Mouse (Mus musculus) left cerebral cortex, postnatal 4 days (tissue): ENCODE data around the gene Exoc4. TPM values are rescaled to one million over a fixed set of nuclear protein-coding genes. Genes with fewer than 3 reads are reported as not detected.

Experiments
- DNase-seq: peaks from one replicate; pipeline ENCODE4 v3.0.0-alpha.2; 2022
- intact Hi-C: fragments of 180-260 bp; cut with DNase I; formaldehyde crosslinking; loops from one replicate; pipeline ENCODE4 v1.15.1; 2025
- total RNA-seq, 2 experiments: library from RNA; stranded (reverse); gene quantifications; 2 replicates each; pipeline ENCODE4 v1.2.3; 2021

Exoc4 gene
- total RNA-seq, 2 experiments from 2014 or later = 86.7 to 94.1 TPM

DNA sequence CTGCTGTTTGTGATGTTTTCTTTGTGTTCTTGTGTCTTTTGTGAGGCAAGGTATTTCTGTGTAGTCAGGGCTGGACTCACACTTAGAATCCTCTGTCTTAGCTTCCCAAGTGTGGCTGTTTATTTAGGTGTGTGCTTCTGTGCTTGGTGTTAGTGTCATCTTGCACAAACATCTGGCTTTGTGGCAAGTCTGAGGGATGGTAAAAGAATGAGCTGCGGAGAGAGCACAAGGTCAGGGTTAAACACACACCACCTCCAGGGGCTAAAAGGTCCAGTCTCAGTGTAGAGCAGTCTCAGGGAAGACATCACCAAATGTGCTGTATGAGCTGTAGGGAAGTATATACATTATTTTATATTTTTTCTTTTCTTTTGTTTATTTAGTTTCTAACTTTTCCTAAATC is 57.1 kb downstream of the Exoc4 start:
- intact Hi-C loops = no loop called here
- DNase-seq = no peak

DNA sequence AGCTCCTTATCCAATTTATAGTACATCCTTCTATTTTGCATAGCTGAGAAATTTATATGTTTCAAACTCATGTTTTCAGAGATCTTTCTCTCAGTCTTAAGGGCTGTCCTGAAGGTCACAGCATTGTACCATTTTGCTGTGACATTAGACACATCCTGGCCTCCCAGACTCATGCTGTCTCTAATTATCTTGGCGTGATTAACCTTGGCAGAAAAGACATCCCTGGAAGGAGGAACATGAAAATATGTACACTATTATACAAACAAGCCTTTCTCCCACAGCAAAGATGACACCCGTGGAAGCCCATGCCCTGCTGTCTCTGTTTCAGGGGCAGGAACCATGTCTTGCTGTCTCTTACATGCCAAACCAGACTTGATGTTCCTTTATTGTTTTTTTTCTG is 59.8 kb downstream of the Exoc4 start:
- intact Hi-C loops = no loop called here
- DNase-seq = no peak

DNA sequence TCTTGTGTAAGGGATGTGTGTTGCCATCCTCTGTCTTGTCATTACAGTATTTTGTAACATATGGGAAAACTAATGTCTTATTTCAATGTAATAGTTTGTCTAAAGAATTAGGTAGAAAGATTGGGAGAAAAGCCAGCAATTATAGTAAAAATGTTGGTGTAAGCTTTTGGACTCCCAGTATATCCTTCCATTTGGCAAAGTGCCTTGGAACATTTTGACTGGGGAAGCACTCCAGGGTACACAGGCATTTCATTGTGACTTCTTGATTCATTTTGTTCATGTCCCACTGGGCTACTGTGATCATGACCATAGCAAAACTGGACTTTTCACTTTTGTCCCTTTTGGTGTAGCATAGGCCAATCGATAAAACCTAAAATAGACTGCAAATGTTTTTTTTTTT is 61.6 kb downstream of the Exoc4 start:
- no peak for DNase-seq
- intact Hi-C loops = no loop called here

DNA sequence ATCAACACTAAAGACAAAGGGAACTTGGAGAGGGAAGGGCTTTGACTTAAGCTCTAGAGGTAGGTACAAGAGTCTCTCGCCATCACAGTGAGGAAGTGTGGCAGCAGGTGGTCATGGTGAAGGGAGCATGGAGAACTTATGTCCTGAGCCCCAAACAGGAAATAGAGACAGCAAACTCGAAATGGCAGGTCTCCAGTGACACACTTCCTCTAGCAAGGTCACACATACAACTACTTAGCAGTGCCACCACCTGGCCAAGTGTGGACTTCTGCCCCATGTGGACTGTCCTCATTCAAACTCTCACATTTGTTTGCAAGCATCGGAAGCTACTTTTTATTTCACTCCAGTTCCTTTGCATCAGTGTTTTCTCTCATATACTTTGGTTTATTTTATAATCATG is 74.0 kb downstream of the Exoc4 start:
- DNase-seq = no peak
- intact Hi-C loops = no loop called here

DNA sequence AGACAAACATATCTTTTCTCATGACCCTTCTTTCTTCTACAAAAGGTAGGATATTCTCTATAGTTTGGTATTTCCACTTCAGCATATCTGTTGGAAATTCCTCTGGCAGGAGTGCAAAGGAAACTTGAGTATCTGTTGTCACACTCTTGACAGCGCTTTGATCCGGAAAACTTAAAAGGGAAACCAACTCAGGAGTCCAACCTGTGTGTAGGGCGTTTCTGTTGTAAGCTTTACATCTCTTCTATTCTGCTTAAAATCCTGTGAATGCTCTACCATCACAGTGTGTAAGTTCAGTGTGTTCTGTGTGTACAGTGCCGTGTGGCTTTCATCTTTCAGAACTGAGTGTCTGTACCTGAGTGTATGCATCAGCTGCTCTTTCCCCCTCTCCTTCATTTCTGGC is 74.5 kb downstream of the Exoc4 start:
- DNase-seq = no peak
- intact Hi-C loops = no loop called here

DNA sequence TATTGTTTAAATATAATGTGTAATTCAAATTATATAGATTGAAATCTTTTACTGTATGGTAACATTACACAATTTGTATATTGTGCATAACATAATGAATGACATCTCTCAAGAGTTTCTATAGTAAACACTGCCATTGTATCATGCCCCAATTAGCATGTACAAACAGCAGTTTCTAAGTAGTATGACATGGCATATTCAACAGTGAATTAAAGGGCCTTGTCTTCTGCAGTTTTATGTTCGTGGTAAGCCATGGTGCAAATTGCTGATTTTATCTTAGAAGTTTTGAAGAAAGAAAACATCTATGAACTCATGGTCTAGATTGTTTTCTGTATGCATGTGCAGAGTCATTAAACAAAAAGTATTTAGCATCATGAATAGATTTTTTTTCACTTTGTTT is 79.4 kb downstream of the Exoc4 start:
- intact Hi-C loops = no loop called here
- DNase-seq = no peak

DNA sequence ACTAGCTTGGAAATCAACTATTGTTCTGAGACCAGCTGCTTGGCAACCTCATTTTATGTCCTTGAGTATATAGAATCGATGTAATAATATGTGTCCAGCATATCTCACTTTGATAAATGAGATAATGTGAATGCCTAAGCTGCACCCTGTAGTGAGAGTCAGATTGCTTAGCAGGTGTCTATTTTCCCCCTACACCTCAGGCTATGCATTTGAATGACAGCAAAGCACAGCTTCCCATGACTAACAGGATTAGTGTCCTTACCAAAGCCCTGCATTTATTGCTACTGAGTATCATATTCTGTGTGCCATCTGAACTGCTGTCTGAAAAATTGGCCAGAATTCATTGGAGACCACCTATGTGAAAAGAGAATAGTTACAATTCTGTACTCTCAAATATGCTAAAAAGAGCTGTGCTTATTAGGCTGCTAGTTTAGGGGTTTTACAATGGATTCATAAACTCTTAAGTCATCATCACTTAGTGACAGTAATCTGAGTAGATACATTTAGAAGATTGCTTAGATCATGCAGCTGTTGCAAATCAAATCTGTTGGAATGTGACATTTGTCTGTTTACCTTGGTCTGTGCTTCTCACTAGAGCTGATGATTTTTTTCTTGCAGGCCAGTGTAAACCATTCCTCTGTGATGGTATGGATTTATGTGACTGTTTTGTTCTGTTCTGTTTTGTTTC is 98.3 kb downstream of the Exoc4 start:
- intact Hi-C loops = no loop called here
- no peak for DNase-seq

DNA sequence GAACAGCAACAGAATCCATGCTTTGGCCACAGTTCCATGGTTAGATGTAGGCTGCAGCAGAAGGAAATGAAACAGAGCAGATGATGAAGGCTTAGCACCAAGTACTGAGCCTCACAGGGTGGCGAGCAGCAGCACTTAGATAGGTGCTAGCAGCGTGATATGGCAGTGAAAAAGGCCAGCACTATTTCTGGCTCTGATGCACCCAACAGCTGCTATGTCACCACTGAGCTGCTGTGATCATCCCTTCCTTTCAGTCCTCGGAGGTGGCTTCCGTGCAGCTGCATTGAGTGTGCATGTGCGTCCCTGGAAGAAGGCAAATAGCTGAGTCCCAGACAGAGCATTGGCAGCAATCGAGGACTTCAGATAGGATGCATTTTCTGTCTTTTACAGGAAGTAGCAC is 112.7 kb downstream of the Exoc4 start:
- intact Hi-C loops = no loop called here
- DNase-seq = no peak

DNA sequence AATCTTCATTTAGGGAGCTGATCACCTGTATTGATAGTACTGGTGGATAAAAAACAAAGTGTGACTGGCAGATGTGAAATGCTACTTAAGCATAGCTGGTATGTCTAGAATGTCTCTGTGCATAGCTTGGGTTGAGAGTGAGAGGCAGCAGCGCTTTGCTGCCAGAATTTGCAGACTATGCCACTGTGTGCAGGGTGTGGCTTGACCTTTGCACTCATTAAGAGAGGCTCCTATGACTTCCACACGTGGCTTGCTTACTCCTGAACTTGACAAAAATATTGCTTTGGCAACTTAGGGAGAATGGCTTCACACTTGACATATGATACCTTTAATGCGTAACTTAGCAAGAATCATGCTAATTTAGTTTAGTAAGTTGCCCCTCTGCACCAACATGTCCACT is 131.6 kb downstream of the Exoc4 start:
- DNase-seq = no peak
- intact Hi-C loops = no loop called here

DNA sequence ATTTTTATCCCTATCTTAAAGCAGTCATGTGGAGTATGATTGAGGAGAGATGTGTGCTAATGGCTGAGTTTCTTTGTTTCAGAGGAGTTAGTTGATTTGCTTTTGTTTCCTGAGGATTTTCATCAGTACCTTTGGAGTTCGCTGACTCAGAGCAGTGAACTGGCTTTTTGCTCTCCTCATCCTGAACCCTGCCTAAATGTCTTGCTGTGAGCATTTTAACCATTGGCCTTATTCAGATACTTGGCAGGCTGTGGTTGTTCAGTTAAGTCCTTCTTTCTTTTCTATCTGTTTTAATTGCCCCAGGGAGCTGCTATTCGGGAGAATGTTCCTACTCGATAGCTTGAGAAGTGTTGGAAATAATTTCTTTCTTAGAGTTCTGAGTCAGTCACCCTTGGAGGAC is 133.3 kb downstream of the Exoc4 start:
- DNase-seq = no peak
- intact Hi-C loops = no loop called here

DNA sequence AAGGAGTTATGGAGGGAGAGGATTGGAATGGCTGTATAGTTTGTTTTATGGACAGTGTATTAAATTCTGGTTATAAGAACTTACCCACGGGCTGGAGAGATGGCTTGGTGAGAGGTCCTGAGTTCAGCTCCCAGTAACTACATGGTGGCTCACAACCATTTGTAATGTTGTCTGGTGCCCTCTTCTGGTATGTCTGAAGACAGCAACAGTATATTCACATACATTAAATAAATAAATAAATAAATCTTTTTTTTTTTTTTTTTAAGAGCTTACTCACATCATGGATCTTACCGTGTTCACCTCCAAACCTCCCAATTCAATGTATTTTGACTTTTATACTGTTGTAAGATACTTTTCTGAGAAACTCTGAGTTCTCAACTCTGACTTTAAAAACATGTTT is 143.1 kb downstream of the Exoc4 start:
- no peak for DNase-seq
- intact Hi-C loops = no loop called here

DNA sequence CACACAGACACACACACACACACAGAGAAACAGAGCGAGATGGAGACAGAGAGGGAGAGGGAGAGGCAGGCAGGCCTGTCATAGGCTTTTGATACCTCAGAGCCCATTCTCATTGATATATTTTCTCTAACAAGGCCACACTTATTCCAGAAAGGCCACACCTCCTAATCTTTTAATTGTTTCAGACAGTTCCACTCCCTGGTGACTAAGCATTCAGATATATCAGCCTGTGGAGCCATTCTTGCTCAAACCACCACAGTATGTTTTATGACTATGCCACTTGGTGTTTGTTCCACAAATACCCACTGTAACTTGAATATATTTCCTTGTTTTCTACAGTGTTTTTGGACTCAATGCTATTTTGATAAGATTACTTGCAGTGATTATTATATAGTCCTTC is 150.6 kb downstream of the Exoc4 start:
- intact Hi-C loops = no loop called here
- no peak for DNase-seq

DNA sequence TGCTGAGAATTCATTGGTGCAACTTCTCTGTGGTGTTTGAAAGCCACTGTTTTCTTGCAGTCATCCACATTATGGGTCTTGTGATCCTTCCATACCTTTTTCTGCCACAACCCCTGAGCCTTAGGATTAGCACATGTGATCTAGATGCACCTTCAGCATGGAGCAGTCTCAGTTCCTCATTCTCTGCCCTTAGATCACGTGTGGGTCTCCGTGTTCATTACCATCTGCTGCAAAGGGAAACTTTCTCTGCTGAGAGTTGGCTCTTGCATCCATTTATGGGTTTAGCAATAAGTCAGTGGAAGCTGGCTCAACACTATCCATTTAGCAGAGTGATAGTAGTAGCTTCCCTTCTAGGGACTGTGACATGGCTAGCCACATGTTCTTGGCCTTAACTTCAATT is 152.3 kb downstream of the Exoc4 start:
- DNase-seq = no peak
- intact Hi-C loops = loop anchor here (10.0 kb wide), 1 partner anchor 1736 kb away; no protein-coding TSS in a partner anchor

DNA sequence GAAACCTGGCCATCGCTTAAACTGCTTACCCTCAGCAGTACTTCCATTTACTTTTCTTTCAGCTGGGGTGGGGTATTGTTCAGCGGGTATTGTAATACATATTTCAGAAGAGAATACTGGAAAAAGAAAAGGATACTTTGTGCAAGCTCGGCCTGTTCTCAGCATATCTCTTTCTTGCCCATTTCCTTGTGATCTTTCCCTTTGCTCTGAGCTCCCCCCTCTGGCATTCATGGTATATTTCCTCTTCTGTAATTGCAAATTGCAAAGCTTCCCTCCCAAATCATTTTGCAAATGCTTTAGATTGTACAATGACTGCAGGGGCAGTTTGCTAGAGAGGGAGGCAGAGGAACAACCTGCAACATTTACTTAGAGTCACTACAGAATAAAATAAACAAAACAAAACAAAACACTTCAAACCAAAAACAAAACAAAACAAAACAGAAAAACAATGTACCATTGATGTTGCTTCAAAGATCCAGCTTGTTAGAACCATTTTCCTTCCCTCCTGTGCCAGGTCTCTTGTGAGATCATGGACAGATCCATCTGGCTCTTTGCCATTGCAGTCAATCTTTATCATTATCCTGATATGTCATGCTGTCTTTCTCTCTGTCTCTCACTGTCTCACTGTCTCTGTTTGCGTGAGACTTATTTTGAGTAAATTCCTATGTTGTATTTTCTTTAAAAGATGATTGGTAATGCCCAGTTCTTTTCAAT is 156.8 kb downstream of the Exoc4 start:
- intact Hi-C loops = loop anchor here (10.0 kb wide), 1 partner anchor 1741 kb away; no protein-coding TSS in a partner anchor

DNA sequence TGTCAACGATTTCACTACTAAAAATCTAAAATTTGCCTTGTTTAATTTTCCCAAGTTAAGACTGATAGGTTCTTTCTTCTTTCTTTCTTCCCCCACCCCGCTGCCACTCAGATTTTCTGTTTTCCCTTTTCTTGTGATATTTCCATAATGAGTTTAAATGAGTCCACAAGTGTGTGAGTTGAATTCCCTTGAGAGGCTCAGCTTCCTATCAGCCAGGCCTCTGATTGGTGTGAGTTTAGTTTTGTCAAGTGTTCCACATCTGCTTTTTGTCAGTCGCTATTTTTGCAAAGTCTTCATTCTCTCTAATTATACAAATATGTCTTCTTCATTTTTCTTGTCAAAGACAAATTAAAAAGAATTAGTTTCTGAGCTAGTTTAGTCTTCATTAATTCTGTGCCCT is 160.7 kb downstream of the Exoc4 start:
- intact Hi-C loops = loop anchor here (10.0 kb wide), 1 partner anchor 1745 kb away; no protein-coding TSS in a partner anchor
- no peak for DNase-seq

More for the DNA sequence above, 156.8 kb downstream of the Exoc4 start:
- DNase-seq = peak; percentile 4

DNA sequence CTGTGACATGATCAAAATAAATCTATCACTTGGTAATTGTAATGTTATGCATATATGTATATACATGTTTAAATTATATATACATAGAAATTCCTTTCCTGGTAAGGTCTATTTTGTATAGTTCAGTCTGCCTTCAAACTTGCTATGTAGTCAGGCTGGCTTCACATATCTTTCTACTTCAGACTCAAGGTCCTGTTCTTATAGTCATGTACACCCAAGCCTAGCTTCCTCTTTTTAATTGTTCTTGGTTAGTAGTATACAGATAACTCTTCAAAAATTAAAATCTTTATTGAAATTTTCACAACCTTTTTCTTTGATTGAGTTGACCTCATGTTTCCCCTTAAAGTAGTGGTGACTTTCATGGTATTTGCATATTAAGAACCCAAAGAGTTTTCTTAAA is 176.1 kb downstream of the Exoc4 start:
- no peak for DNase-seq
- intact Hi-C loops = no loop called here

DNA sequence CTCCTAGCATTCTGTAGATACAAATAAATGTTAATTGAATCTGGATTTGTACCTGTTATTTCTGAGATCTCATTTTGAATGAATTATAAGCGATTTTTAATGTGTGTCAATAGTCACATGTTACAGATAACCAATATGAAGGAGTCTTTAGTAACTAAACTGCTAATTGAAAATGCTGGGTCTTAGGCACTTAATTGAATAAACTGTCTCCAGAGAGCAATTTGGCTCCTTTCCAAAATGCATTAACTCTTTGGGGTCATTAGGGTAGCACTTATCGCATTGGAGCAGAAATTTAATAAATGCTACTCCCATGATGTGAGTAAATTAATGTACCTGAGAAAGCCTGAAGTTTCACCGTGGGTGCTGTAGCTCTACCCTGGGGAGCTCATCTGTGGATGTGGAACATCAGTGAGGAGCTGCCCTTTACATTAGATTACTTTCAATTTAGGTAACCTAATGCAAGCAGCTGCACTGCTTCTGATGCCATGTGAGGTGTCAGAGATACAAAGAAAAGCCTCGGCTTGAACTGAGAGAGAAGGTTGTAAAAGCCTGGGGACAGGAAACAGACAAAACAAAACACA is 182.4 kb downstream of the Exoc4 start:
- intact Hi-C loops = no loop called here
- DNase-seq = no peak

DNA sequence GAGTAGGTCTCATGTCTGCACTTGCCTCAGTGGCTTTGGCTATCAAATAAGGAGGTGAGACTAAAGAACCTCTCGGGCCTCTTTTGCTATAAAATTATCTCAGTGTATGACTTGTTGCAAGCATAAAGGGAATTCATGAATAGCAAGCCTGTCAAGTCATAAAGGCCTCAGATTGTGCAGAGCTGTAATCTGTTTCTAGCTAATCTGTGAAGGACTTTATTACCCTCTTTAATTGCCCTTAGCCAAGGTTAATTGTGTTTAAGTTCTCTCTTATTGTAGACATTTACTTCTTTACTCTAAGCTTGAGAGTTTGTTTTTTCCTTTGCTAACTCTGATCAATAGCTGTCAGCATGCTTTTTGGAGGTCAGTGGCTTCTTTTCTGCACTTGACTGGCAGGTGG is 191.6 kb downstream of the Exoc4 start:
- intact Hi-C loops = no loop called here
- no peak for DNase-seq

DNA sequence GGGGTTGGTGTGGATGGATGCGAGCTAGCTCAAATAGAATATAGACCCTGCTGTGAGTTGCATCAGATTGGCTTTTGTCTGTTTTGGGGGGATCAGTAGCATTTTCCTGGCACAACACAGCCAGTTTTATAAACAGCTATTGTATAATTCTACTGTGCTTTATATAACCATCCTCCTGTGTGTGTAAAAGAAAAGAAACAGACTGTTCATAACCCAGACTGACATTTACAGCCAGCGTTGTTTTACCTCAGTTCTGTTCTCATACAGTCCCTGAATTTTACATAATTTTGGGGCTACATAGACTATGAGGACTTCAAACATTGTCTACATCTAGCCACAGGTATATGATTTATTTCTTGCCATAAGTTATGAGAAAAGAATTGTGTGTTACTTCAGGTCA is 204.9 kb downstream of the Exoc4 start:
- intact Hi-C loops = no loop called here
- no peak for DNase-seq

DNA sequence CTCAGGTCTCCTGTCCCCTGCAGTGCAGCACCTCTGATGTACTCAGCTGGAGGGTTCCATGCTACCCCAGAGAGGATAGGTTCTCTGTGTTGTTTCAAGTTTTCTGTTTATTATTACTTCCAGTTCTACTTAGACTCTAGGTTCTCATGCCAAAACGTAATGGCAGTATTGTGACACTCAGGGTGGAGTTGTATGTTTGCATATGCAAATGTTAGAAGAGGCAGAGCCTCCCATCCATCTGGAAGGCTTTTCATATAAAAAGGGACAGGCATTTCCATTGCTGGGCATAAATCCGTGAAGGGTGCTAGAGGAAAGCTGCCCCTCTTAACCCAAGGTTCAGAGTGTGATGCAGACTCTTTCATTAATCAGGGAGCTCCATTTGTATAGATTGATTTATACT is 205.5 kb downstream of the Exoc4 start:
- intact Hi-C loops = no loop called here
- DNase-seq = no peak

DNA sequence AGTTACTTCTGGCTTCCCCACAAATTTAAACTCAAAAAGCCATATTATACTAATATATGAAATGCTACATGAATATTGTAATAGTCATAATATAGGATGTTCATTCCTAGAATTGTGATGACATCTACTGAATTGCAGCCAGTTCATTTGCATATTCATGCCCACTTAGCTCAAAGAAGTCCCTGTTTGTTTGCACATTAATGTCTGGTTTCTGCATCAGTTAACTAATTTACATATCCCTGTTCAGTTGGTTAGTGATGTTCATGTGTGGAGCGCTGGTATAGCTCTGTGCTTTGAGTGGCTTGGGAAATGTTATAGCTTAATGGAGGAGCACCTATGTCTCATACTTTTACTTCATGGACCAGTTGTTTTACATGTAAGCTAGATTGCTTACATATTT is 206.4 kb downstream of the Exoc4 start:
- intact Hi-C loops = no loop called here
- no peak for DNase-seq

DNA sequence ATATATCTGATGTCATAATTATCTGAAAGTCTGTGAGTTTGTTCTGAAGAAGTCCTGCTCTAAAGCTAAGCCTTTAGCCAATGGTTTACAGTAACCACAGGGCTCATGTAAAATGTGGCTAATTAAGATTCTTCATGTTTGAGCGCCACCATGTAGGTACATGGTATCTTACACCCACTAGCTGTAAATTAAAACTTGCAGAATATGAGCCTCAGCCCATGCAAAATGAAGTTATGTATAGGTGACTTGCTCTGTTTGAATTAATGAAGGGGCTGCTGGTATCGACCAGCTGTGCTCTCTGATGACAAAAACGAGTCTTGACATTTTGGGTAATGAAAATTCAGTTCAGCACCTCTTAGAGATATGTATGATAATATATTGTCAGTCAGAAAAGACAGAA is 216.0 kb downstream of the Exoc4 start:
- intact Hi-C loops = no loop called here
- no peak for DNase-seq
